Mouse (Mus musculus): Measurements from ENCODE around the gene Snrk. TPM values are rescaled to one million over a fixed set of nuclear protein-coding genes. Genes with fewer than 3 reads are reported as not detected.

The Snrk gene
- total and polyA plus RNA-seq, 2 experiments from 2014 or later: 77.2 to 90.5 TPM

- WGBS: 79% methylated on average over 6 of the region's 6 CpGs
- H3K36me3 ChIP-seq (ENCODE audit: insufficient read depth, low read length): no peaks in the 10 kb centered on the region
- H3K4me3 ChIP-seq (ENCODE audit: low read depth, low read length): no peak overlapping the region
- H3K9ac ChIP-seq (replicated peaks; ENCODE audit: low read length, poor library complexity, severe bottlenecking): no peak overlapping the region
- DNase-seq (ENCODE audit: low spot score) (no peak), ATAC-seq (ENCODE audit: low FRiP score) (no peak)
- no peak overlapping the region for H3K27ac ChIP-seq (ENCODE audit: low read depth, low read length)
- no peaks in the 10 kb centered on the region for H3K27me3 ChIP-seq (ENCODE audit: insufficient read depth, low read length)
- no peaks in the 10 kb centered on the region for H3K9me3 ChIP-seq (ENCODE audit: low read length)
- no peak overlapping the region for H3K4me2 ChIP-seq (ENCODE audit: low read depth, low read length, poor library complexity, severe bottlenecking)
- no peak for TF ChIP-seq CTCF (IDR thresholded peaks at IDR 0.05)
- H3K4me1 ChIP-seq (ENCODE audit: insufficient read depth, low read length): no peaks in the 10 kb centered on the region
These were observed 6.6 kb upstream of the Snrk start for GRCm38 (mm10) chr9:122110508-122110907.

- TF ChIP-seq CTCF (IDR thresholded peaks at IDR 0.05): no peak
- ATAC-seq (ENCODE audit: low FRiP score) (no peak), DNase-seq (ENCODE audit: low spot score) (no peak)
- no peak overlapping the region for H3K4me3 ChIP-seq (ENCODE audit: low read depth, low read length)
- no peaks in the 10 kb centered on the region for H3K9me3 ChIP-seq (ENCODE audit: low read length)
- WGBS: 88% methylated on average over 5 of the region's 5 CpGs
- no peak overlapping the region for H3K4me2 ChIP-seq (ENCODE audit: low read depth, low read length, poor library complexity, severe bottlenecking)
- no peaks in the 10 kb centered on the region for H3K36me3 ChIP-seq (ENCODE audit: insufficient read depth, low read length)
- H3K27ac ChIP-seq (ENCODE audit: low read depth, low read length): no peak overlapping the region
- H3K9ac ChIP-seq (replicated peaks; ENCODE audit: low read length, poor library complexity, severe bottlenecking): no peak overlapping the region
- no peaks in the 10 kb centered on the region for H3K27me3 ChIP-seq (ENCODE audit: insufficient read depth, low read length)
- H3K4me1 ChIP-seq (ENCODE audit: insufficient read depth, low read length): no peaks in the 10 kb centered on the region
These were observed 6.1 kb upstream of the Snrk start for GRCm38 (mm10) chr9:122110921-122111320.

GRCm38 (mm10) chr9:122115552-122115951 lies 1.5 kb upstream of the Snrk start:
- Histone ChIP-seq H3K27me3 (ENCODE audit: insufficient read depth, low read length) (no peaks in the 10 kb centered on the region), H3K36me3 (ENCODE audit: insufficient read depth, low read length) (0 out of 2 replicates have a peak, but pooled peaks cover 1% of the 10 kb centered on the region), H3K4me1 (ENCODE audit: insufficient read depth, low read length) (no peaks in the 10 kb centered on the region), H3K4me3 (ENCODE audit: low read depth, low read length) (no peak overlapping the region), H3K9me3 (ENCODE audit: low read length) (no peaks in the 10 kb centered on the region), H3K9ac (replicated peaks; ENCODE audit: low read length, poor library complexity, severe bottlenecking) (no peak overlapping the region), H3K4me2 (ENCODE audit: low read depth, low read length, poor library complexity, severe bottlenecking) (no peak overlapping the region), H3K27ac (ENCODE audit: low read depth, low read length) (no peak overlapping the region)
- TF ChIP-seq CTCF (IDR thresholded peaks at IDR 0.05): no peak
- ATAC-seq (ENCODE audit: low FRiP score) (no peak), DNase-seq (ENCODE audit: low spot score) (no peak)
- 62% methylated on average over 4 of the region's 4 CpGs for WGBS

GRCm38 (mm10) chr9:122116359-122116758 lies 707 bp upstream of the Snrk start:
- no peak overlapping the region for H3K9ac ChIP-seq (replicated peaks; ENCODE audit: low read length, poor library complexity, severe bottlenecking)
- no peak overlapping the region for H3K4me3 ChIP-seq (ENCODE audit: low read depth, low read length)
- no peaks in the 10 kb centered on the region for H3K9me3 ChIP-seq (ENCODE audit: low read length)
- WGBS: 55% methylated on average over 1 of the region's 1 CpGs
- no peaks in the 10 kb centered on the region for H3K4me1 ChIP-seq (ENCODE audit: insufficient read depth, low read length)
- H3K4me2 ChIP-seq (ENCODE audit: low read depth, low read length, poor library complexity, severe bottlenecking): no peak overlapping the region
- no peak for TF ChIP-seq CTCF (IDR thresholded peaks at IDR 0.05)
- no peak overlapping the region for H3K27ac ChIP-seq (ENCODE audit: low read depth, low read length)
- H3K27me3 ChIP-seq (ENCODE audit: insufficient read depth, low read length): no peaks in the 10 kb centered on the region
- no peak for ATAC-seq (ENCODE audit: low FRiP score)
- DNase-seq (ENCODE audit: low spot score): peak; percentile 10
- 0 out of 2 replicates have a peak, but pooled peaks cover 4% of the 10 kb centered on the region for H3K36me3 ChIP-seq (ENCODE audit: insufficient read depth, low read length)

GRCm38 (mm10) chr9:122117692-122118529 lies 845 bp downstream of the Snrk start:
- H3K9ac ChIP-seq (replicated peaks; ENCODE audit: low read length, poor library complexity, severe bottlenecking): peak overlapping the region; percentile 87
- no peak; the same call in 1 of the 2 replicates for ATAC-seq (ENCODE audit: low FRiP score)
- WGBS: 3% methylated on average over 39 of the region's 40 CpGs

GRCm38 (mm10) chr9:122120089-122120488 lies 3.0 kb downstream of the Snrk start:
- H3K4me3 ChIP-seq (ENCODE audit: low read depth, low read length): no peak overlapping the region
- H3K4me1 ChIP-seq (ENCODE audit: insufficient read depth, low read length): no peaks in the 10 kb centered on the region
- DNase-seq (ENCODE audit: low spot score): peak; percentile 44
- no peaks in the 10 kb centered on the region for H3K9me3 ChIP-seq (ENCODE audit: low read length)
- no peak for ATAC-seq (ENCODE audit: low FRiP score)
- H3K36me3 ChIP-seq (ENCODE audit: insufficient read depth, low read length): 0 out of 2 replicates have a peak, but pooled peaks cover 4% of the 10 kb centered on the region
- no peaks in the 10 kb centered on the region for H3K27me3 ChIP-seq (ENCODE audit: insufficient read depth, low read length)
- H3K4me2 ChIP-seq (ENCODE audit: low read depth, low read length, poor library complexity, severe bottlenecking): no peak overlapping the region
- H3K9ac ChIP-seq (replicated peaks; ENCODE audit: low read length, poor library complexity, severe bottlenecking): no peak overlapping the region
- no peak overlapping the region for H3K27ac ChIP-seq (ENCODE audit: low read depth, low read length)
- TF ChIP-seq CTCF (IDR thresholded peaks at IDR 0.05): peak; percentile 69
- WGBS: 45% methylated on average over 3 of the region's 3 CpGs

More at GRCm38 (mm10) chr9:122117692-122118529, 845 bp downstream of the Snrk start:
- no peaks in the 10 kb centered on the region for H3K9me3 ChIP-seq (ENCODE audit: low read length)
- TF ChIP-seq CTCF (IDR thresholded peaks at IDR 0.05): no peak
- H3K4me3 ChIP-seq (ENCODE audit: low read depth, low read length): peak overlapping the region; percentile 90
- H3K4me1 ChIP-seq (ENCODE audit: insufficient read depth, low read length): no peaks in the 10 kb centered on the region
- H3K27me3 ChIP-seq (ENCODE audit: insufficient read depth, low read length): no peaks in the 10 kb centered on the region
- 0 out of 2 replicates have a peak, but pooled peaks cover 4% of the 10 kb centered on the region for H3K36me3 ChIP-seq (ENCODE audit: insufficient read depth, low read length)
- peak overlapping the region; percentile 83 for H3K27ac ChIP-seq (ENCODE audit: low read depth, low read length)
- peak; percentile 20 for DNase-seq (ENCODE audit: low spot score)
- peak overlapping the region; percentile 77 for H3K4me2 ChIP-seq (ENCODE audit: low read depth, low read length, poor library complexity, severe bottlenecking)
